Mouse (Mus musculus) heart, postnatal 0 days (tissue): ENCODE measurements around the gene Npat. TPM values are rescaled to one million over a fixed set of nuclear protein-coding genes. Genes with fewer than 3 reads are reported as not detected.

ENCODE experiments used
- ATAC-seq: fragments of 200-750 bp; cut with Nextera tagmentation; 2 replicates; pipeline ENCODE4 v1.8.0; 2017; ENCODE audit warnings: low read depth, moderate number of reproducible peaks, moderate library complexity; ENCODE audit not compliant: insufficient read depth
- DNase-seq: peaks from one replicate; pipeline ENCODE4 v3.0.0-alpha.2; 2016; ENCODE audit warnings: low spot score
- H3K27ac ChIP-seq: fragments of 300-500 bp; sonication (generic); 2 replicates; pipeline ENCODE4 v1.5.1; 2014; ENCODE audit warnings: low read depth, mild to moderate bottlenecking
- H3K27me3 ChIP-seq: fragments of 300-500 bp; sonication (generic); 2 replicates; pipeline ENCODE4 v1.6.1; 2014; ENCODE audit warnings: low read length, mixed read lengths; ENCODE audit not compliant: control insufficient read depth, insufficient read depth
- H3K36me3 ChIP-seq: fragments of 300-500 bp; sonication (generic); replicated peaks from 2 replicates; pipeline ENCODE4 v1.6.1; 2014; ENCODE audit warnings: low read length, mixed read lengths; ENCODE audit not compliant: control insufficient read depth, insufficient read depth
- H3K4me1 ChIP-seq: fragments of 300-500 bp; sonication (generic); 2 replicates; pipeline ENCODE4 v1.6.1; 2014; ENCODE audit warnings: antibody characterized with exemption; ENCODE audit not compliant: control insufficient read depth, insufficient read depth
- H3K4me2 ChIP-seq: fragments of 300-500 bp; sonication (generic); 2 replicates; pipeline ENCODE4 v1.6.1; 2014; ENCODE audit warnings: low read depth, mild to moderate bottlenecking, low read length, moderate library complexity
- H3K4me3 ChIP-seq: fragments of 300-500 bp; sonication (generic); 2 replicates; pipeline ENCODE4 v1.5.1; 2014; ENCODE audit warnings: low read depth, low read length
- H3K9ac ChIP-seq: fragments of 300-500 bp; sonication (generic); replicated peaks from 2 replicates; pipeline ENCODE4 v1.6.1; 2014; ENCODE audit warnings: low read depth, low read length, mixed read lengths
- H3K9me3 ChIP-seq: fragments of 300-500 bp; sonication (generic); replicated peaks from 2 replicates; pipeline ENCODE4 v1.6.1; 2016; ENCODE audit warnings: low read length; ENCODE audit not compliant: control insufficient read depth
- CTCF ChIP-seq: IDR thresholded peaks from 2 replicates; pipeline ENCODE4 v1.5.1; 2016; ENCODE audit warnings: antibody characterized with exemption, control low read depth, low read depth
- EP300 ChIP-seq: IDR thresholded peaks from 2 replicates; pipeline ENCODE4 v1.6.1; 2016; ENCODE audit warnings: antibody characterized with exemption, low read depth
- WGBS: fragments of 180-500 bp; shearing (Covaris S2); extraction: QIAGEN DNeasy Blood & Tissue Kit; methylation state at CpG from one replicate; pipeline ENCODE4 v1.1.7; 2014; 5-methylcytosine and 5-hydroxymethylcytosine counted together
- polyA plus RNA-seq: library from polyadenylated mRNA; unstranded; fragments of >200 nt; fragmentation: Nextera tagmentation; extraction: Ambion mirVana; gene quantifications from 2 replicates; pipeline ENCODE4 v1.2.1, GENCODE M21; 2015
- total RNA-seq: library from RNA; depleted of rRNA; stranded (reverse); fragments of >200 nt; gene quantifications from 2 replicates; pipeline ENCODE4 v1.2.3, GENCODE M21; 2014; ENCODE audit warnings: low replicate concordance; rRNA removed

Gene Npat
- total and polyA plus RNA-seq, 2 experiments from 2014 or later, result 5.6 to 5.7 TPM

GRCm38 (mm10) chr9:53614286-53614685 is 77.4 kb downstream of the Npat start:
- Histone ChIP-seq H3K36me3 (peaks cover 29% of the 10 kb centered on the region), H3K9ac (no peak overlapping the region), H3K4me1 (peaks cover 8% of the 10 kb centered on the region; the same call in 1 of the 2 replicates), H3K27me3 (no peaks in the 10 kb centered on the region), H3K27ac (no peak overlapping the region), H3K4me3 (no peak overlapping the region), H3K4me2 (no peak overlapping the region), H3K9me3 (no peaks in the 10 kb centered on the region)
- TF ChIP-seq EP300 (no peak), CTCF (no peak)
- DNase-seq, result no peak
- ATAC-seq, result no peak
- 74% methylated on average over 4 of the region's 4 CpGs for WGBS

- H3K27me3 ChIP-seq, result no peaks in the 10 kb centered on the region
- DNase-seq (no peak), ATAC-seq (no peak)
- no peak overlapping the region for H3K4me2 ChIP-seq
- peaks cover 38% of the 10 kb centered on the region for H3K36me3 ChIP-seq
- H3K9ac ChIP-seq, result no peak overlapping the region
- 26% methylated on average over 8 of the region's 8 CpGs for WGBS
- H3K9me3 ChIP-seq, result no peaks in the 10 kb centered on the region
- 0 out of 2 replicates have a peak, but pooled peaks cover 4% of the 10 kb centered on the region for H3K4me1 ChIP-seq
- TF ChIP-seq CTCF, result no peak
- TF ChIP-seq EP300, result no peak
- H3K27ac ChIP-seq, result no peak overlapping the region
- no peak overlapping the region for H3K4me3 ChIP-seq
Measured at GRCm38 (mm10) chr9:53615246-53615645, 78.4 kb downstream of the Npat start.

Other genes with a start within 250 kb of the Npat start
- gene Exph5, start 235.4 kb upstream of the Npat start, total RNA-seq, result 0.27 and 0.57 TPM in 2 replicates
- 0.07 and 0.11 TPM in 2 replicates for gene Exph5, start 235.4 kb upstream of the Npat start, polyA plus RNA-seq
- gene Kdelc2, start 153.0 kb upstream of the Npat start, total RNA-seq, result 12.3 and 15.0 TPM in 2 replicates
- 14.8 and 15.7 TPM in 2 replicates for gene Kdelc2, start 153.0 kb upstream of the Npat start, polyA plus RNA-seq
- gene 4930550C14Rik, start 134.7 kb upstream of the Npat start, total RNA-seq, result not detected in 2 replicates
- 0.25 and 0.37 TPM in 2 replicates for gene 4930550C14Rik, start 134.7 kb upstream of the Npat start, polyA plus RNA-seq
- 2.9 and 5.3 TPM in 2 replicates for gene Atm, start 307 bp upstream of the Npat start, total RNA-seq
- gene Atm, start 307 bp upstream of the Npat start, polyA plus RNA-seq, result 2.6 and 3.9 TPM in 2 replicates
- 197 and 208 TPM in 2 replicates for gene Acat1, start 73.3 kb downstream of the Npat start, total RNA-seq
- 334 and 336 TPM in 2 replicates for gene Acat1, start 73.3 kb downstream of the Npat start, polyA plus RNA-seq
- 26.9 and 34.8 TPM in 2 replicates for gene Cul5, start 133.0 kb downstream of the Npat start, total RNA-seq
- gene Cul5, start 133.0 kb downstream of the Npat start, polyA plus RNA-seq, result 25.9 and 29.7 TPM in 2 replicates
- gene Rab39, start 169.2 kb downstream of the Npat start, total RNA-seq, result not detected in 2 replicates
- gene Rab39, start 169.2 kb downstream of the Npat start, polyA plus RNA-seq, result 0.05 TPM in 2 replicates
- gene Slc35f2, start 234.5 kb downstream of the Npat start, total RNA-seq, result 0.39 TPM in 1 of 2 replicates, not detected in the other
- 0.10 and 0.16 TPM in 2 replicates for gene Slc35f2, start 234.5 kb downstream of the Npat start, polyA plus RNA-seq